Mouse (Mus musculus) bone marrow macrophage, adult 2 months (primary cell): Measurements from ENCODE around the gene Nabp2. TPM values are rescaled to one million over a fixed set of nuclear protein-coding genes. Genes with fewer than 3 reads are reported as not detected.

Experiments used
- H3K27ac ChIP-seq: 2 replicates; pipeline ENCODE4 v1.5.1; 2012; ENCODE audit warnings: low read depth, low read length; ENCODE audit not compliant: insufficient read depth
- H3K4me1 ChIP-seq: 2 replicates; pipeline ENCODE4 v1.6.1; 2012; ENCODE audit warnings: low read length; ENCODE audit not compliant: control insufficient read depth, insufficient read depth
- H3K4me3 ChIP-seq: 2 replicates; pipeline ENCODE4 v1.5.1; 2012; ENCODE audit warnings: mild to moderate bottlenecking, low read length, moderate library complexity; ENCODE audit not compliant: insufficient read depth
- CTCF ChIP-seq: IDR thresholded peaks from 2 replicates; pipeline ENCODE4 v1.5.1; 2012; ENCODE audit warnings: low read depth, mild to moderate bottlenecking, low read length, moderate library complexity
- POLR2A ChIP-seq: IDR thresholded peaks from 2 replicates; pipeline ENCODE4 v1.6.1; 2012; ENCODE audit warnings: mild to moderate bottlenecking, low read depth, low read length, borderline replicate concordance
- polyA plus RNA-seq: library from polyadenylated mRNA; stranded (reverse); fragments of >200 nt; gene quantifications from 2 replicates; pipeline ENCODE4 v1.2.4, GENCODE M21; 2012; ENCODE audit not compliant: missing spikeins, insufficient read depth, insufficient read length

Nabp2 gene
- polyA plus RNA-seq, 1 experiment: 62.7 TPM

DNA sequence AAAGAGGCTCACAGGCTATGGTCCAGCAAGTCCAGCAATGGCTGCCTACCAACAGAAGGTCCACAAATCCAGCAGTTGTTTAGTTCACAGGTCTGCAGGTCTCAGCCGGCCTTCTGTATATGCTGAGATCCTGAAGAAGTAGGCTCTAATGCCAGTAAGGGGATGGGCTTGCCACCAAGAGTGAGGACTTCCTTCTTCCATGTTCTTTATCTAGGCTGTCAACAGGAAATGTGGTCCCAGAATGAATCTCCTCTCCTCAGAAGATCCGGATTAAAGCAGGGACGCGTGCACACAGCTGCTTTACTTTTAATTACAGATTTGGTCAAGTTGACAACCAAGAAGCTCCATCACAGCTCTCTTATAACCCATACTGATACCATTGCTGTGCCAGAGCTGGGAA is 34.1 kb upstream of the Nabp2 start:
- peaks cover 23% of the 10 kb centered on the region for H3K4me1 ChIP-seq
- TF ChIP-seq CTCF (no peak), POLR2A (no peak)
- H3K27ac ChIP-seq: peak overlapping the region; percentile 19
- no peak overlapping the region for H3K4me3 ChIP-seq

GRCm38 (mm10) chr10:128444354-128444753 is 33.1 kb upstream of the Nabp2 start:
- TF ChIP-seq CTCF (no peak), POLR2A (no peak)
- Histone ChIP-seq H3K4me3 (no peak overlapping the region), H3K4me1 (peaks cover 25% of the 10 kb centered on the region), H3K27ac (no peak overlapping the region)

DNA sequence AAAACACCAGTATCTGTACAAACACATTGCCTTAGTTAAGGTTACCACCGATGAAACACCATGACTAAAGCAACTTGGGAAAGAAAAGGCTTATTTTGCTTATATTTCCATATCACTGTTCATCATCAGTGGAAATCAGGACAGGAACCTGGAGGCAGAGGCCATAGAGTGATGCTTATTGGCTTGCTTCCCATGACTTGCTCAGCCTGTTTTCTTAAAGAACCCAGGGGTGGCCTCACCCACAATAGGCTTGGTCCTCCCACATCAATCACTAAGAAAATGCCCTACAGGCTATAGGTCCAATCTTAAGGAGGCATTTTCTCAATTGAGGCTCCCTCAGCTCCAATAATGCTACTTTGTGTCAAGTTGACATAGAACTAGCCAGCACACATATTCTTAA is 31.4 kb upstream of the Nabp2 start:
- H3K27ac ChIP-seq: no peak overlapping the region

DNA sequence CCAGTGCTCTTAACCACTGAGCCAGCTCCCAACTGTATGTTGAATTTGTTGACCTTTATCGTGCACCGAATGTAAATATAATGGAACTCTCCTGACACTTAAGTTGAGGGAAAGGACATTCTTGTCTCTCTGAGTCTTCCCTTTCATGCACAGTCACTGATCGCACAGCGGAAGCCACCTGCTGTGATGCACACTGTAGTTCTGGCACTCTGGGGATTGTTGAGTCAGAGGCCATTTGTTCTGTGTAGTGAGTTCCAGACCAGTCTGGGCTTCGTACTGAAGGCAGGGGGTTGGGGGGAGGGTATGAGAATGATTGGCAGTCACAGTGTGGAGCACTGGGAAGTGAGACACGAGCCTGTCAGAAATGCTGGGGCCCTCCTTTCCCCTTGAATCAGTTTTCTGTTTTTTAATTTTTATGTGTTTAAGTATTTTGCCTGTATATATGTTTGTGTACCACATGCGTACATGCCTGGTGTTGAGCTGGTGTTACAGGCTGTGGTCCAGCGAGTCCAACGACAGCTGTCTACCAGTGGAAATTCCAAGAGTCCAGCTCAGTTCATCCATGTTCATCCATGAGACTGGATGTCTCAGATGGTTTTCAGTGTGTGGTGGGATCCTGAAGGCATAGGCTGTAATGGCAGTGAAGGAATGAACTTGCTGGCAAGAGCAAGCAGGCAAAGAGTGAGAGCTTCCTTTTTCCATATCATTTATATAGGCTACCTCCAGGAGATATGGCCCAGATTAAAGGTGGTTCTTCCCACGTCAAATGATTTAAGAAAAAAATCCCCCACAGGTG is 30.2 kb upstream of the Nabp2 start:
- Histone ChIP-seq H3K4me1 (peaks cover 17% of the 10 kb centered on the region), H3K4me3 (no peak overlapping the region), H3K27ac (no peak overlapping the region)
- TF ChIP-seq CTCF (no peak), POLR2A (no peak)

More for the DNA sequence above, 31.4 kb upstream of the Nabp2 start:
- TF ChIP-seq POLR2A: no peak
- TF ChIP-seq CTCF: no peak
- Histone ChIP-seq H3K4me1 (peaks cover 19% of the 10 kb centered on the region), H3K4me3 (no peak overlapping the region)

DNA sequence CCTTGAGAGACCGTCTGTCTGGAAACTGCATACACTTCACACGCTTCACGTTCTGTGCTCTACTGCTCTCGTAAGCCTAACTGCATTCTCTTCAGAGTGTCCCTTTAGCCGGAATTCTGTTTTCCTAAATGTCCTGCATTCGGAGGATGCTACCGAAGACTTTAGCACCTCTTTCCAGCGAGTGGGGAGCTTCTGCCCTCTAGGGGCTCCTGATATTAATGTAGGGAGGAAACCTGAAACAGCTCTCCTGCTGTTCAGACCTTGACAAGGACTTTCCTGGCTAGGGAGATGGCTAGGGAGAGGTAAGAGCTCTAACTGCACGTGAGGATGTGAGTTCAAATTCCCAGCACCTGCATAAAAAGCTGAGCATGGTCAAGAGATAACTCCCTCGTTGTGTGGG is 29.1 kb upstream of the Nabp2 start:
- Histone ChIP-seq H3K27ac (no peak overlapping the region), H3K4me3 (no peak overlapping the region), H3K4me1 (peaks cover 13% of the 10 kb centered on the region)
- TF ChIP-seq CTCF (no peak), POLR2A (no peak)

DNA sequence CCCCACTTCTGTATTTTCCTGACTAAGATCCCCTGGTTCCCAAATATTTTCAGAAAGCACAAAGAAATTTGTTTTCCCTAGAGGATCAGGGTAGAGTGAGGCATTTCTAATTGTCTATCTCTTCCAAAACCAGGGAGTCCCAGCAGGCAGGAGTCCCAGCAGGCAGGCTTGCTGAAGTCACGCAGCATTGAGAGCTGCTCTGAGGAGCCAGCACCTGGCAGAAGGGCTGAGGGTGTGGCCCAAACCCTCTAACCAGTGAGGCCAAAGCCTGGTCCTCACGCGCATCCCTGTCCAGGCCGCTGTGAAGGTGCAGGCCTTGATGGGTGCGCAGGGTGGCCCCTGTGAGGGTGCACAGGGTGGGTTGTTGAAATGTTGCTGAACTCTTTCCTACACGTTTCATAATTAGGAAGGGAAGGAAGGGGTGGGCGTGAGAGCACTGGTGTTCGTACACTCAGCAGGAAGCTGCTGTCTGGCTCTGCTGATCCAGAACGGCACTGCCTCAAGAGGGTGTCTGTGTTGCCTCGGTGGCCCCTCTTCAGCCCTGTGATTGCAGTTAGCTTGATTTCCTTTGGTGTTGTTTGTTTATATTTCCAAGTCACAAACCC is 27.5 kb upstream of the Nabp2 start:
- peaks cover 11% of the 10 kb centered on the region for H3K4me1 ChIP-seq
- H3K27ac ChIP-seq: no peak overlapping the region
- H3K4me3 ChIP-seq: no peak overlapping the region
- TF ChIP-seq CTCF: no peak
- TF ChIP-seq POLR2A: no peak

- TF ChIP-seq CTCF: no peak
- no peak for TF ChIP-seq POLR2A
- H3K27ac ChIP-seq: no peak overlapping the region
Measured at GRCm38 (mm10) chr10:128436376-128436775, 25.1 kb upstream of the Nabp2 start.

GRCm38 (mm10) chr10:128435873-128436272 is 24.6 kb upstream of the Nabp2 start:
- H3K4me1 ChIP-seq: peaks cover 11% of the 10 kb centered on the region
- H3K27ac ChIP-seq: no peak overlapping the region
- no peak overlapping the region for H3K4me3 ChIP-seq
- TF ChIP-seq CTCF (no peak), POLR2A (no peak)

More at GRCm38 (mm10) chr10:128436376-128436775, 25.1 kb upstream of the Nabp2 start:
- Histone ChIP-seq H3K4me3 (no peak overlapping the region), H3K4me1 (peaks cover 11% of the 10 kb centered on the region)

DNA sequence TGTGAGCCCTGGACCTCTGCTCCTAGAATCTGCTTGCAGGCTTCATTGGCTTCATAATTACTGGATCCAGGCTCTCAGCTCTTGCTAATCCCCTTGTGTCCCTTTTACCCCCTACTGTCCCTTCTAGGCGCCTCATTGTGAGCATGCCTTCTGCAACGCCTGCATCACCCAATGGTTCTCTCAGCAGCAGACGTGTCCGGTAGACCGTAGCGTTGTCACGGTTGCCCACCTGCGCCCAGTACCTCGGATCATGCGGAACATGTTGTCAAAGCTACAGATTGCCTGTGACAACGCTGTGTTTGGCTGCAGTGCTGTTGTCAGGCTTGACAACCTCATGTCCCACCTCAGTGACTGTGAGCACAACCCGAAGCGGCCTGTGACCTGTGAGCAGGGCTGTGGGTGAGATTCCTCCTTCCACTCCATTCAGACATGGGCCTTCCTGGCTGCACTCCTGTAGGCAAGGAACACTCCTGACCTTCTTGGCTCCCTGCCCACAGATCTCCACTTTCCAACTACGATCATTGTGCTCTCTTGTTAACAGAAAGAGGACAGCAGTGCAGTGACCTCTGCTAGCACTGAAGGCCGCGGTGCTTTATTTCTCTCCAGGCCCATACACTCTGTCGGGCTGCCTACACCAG is 24.0 kb upstream of the Nabp2 start:
- H3K4me3 ChIP-seq: no peak overlapping the region
- no peak overlapping the region for H3K27ac ChIP-seq
- peaks cover 11% of the 10 kb centered on the region for H3K4me1 ChIP-seq
- TF ChIP-seq POLR2A (no peak), CTCF (no peak)

- no peak overlapping the region for H3K27ac ChIP-seq
- H3K4me1 ChIP-seq: peaks cover 10% of the 10 kb centered on the region
- no peak overlapping the region for H3K4me3 ChIP-seq
- TF ChIP-seq CTCF (no peak), POLR2A (no peak)
Measured at GRCm38 (mm10) chr10:128434681-128435080, 23.4 kb upstream of the Nabp2 start.
